Mouse (Mus musculus) olfactory bulb, adult 2 months (tissue): Measurements from ENCODE around the gene Atg16l1. TPM values are rescaled to one million over a fixed set of nuclear protein-coding genes. Genes with fewer than 3 reads are reported as not detected.

ENCODE experiments used
- H3K27ac ChIP-seq: fragments of 200-500 bp; 2 replicates; pipeline ENCODE4 v1.5.1; 2012; ENCODE audit warnings: low read depth, low read length; ENCODE audit not compliant: insufficient read depth
- H3K4me1 ChIP-seq: fragments of 200-500 bp; 2 replicates; pipeline ENCODE4 v1.6.1; 2012; ENCODE audit warnings: low read length; ENCODE audit not compliant: control insufficient read depth, insufficient read depth
- H3K4me3 ChIP-seq: fragments of 200-500 bp; 2 replicates; pipeline ENCODE4 v1.5.1; 2012; ENCODE audit warnings: mild to moderate bottlenecking, low read depth, low read length, moderate library complexity; ENCODE audit not compliant: insufficient read depth
- CTCF ChIP-seq: fragments of 200-500 bp; IDR thresholded peaks from 2 replicates; pipeline ENCODE4 v1.5.1; 2012; ENCODE audit warnings: low read depth, mild to moderate bottlenecking, low read length, moderate library complexity; ENCODE audit not compliant: insufficient read depth
- POLR2A ChIP-seq: fragments of 200-500 bp; IDR thresholded peaks from 2 replicates; pipeline ENCODE4 v1.6.1; 2012; ENCODE audit warnings: mild to moderate bottlenecking, low read depth, low read length, moderate library complexity; ENCODE audit not compliant: insufficient read depth
- WGBS: fragments of 180-500 bp; shearing (Covaris S2); methylation state at CpG from one replicate; pipeline ENCODE4 v1.1.7; 2018; 5-methylcytosine and 5-hydroxymethylcytosine counted together
- polyA plus RNA-seq: library from polyadenylated mRNA; stranded (reverse); fragments of >200 nt; gene quantifications from 2 replicates; pipeline ENCODE4 v1.2.4, GENCODE M21; 2012; ENCODE audit warnings: low replicate concordance; ENCODE audit not compliant: missing spikeins, insufficient read depth, insufficient read length

Atg16l1 gene
- polyA plus RNA-seq, 1 experiment: not detected

GRCm38 (mm10) chr1:87789665-87790064 is 34.0 kb downstream of the Atg16l1 start:
- H3K4me1 ChIP-seq: peaks cover 13% of the 10 kb centered on the region
- TF ChIP-seq CTCF (no peak), POLR2A (no peak)
- WGBS: 90% methylated on average over 8 of the region's 8 CpGs
- no peak overlapping the region for H3K27ac ChIP-seq
- H3K4me3 ChIP-seq: no peak overlapping the region

GRCm38 (mm10) chr1:87792438-87793137 is 36.9 kb downstream of the Atg16l1 start:
- Histone ChIP-seq H3K27ac (no peak overlapping the region), H3K4me1 (peaks cover 5% of the 10 kb centered on the region; the same call in 1 of the 2 replicates), H3K4me3 (no peak overlapping the region)
- WGBS: 38% methylated on average over 4 of the region's 4 CpGs
- TF ChIP-seq POLR2A: no peak
- no peak for TF ChIP-seq CTCF

GRCm38 (mm10) chr1:87793138-87793449 is 37.4 kb downstream of the Atg16l1 start:
- Histone ChIP-seq H3K4me3 (no peak overlapping the region), H3K4me1 (peaks cover 5% of the 10 kb centered on the region; the same call in 1 of the 2 replicates), H3K27ac (no peak overlapping the region)
- 73% methylated on average over 6 of the region's 6 CpGs for WGBS
- TF ChIP-seq CTCF: no peak
- TF ChIP-seq POLR2A: no peak

GRCm38 (mm10) chr1:87797702-87798101 is 42.0 kb downstream of the Atg16l1 start:
- H3K27ac ChIP-seq: no peak overlapping the region
- WGBS: 90% methylated on average over 1 of the region's 1 CpGs
- no peak overlapping the region for H3K4me3 ChIP-seq
- TF ChIP-seq CTCF: no peak
- TF ChIP-seq POLR2A: no peak
- no peaks in the 10 kb centered on the region for H3K4me1 ChIP-seq

- TF ChIP-seq CTCF: no peak
- no peak for TF ChIP-seq POLR2A
- Histone ChIP-seq H3K27ac (no peak overlapping the region), H3K4me1 (no peaks in the 10 kb centered on the region), H3K4me3 (no peak overlapping the region)
- WGBS: 62% methylated on average over 2 of the region's 2 CpGs
Observed at GRCm38 (mm10) chr1:87798306-87798705, 42.6 kb downstream of the Atg16l1 start.

- no peak for TF ChIP-seq POLR2A
- TF ChIP-seq CTCF: no peak
- H3K27ac ChIP-seq: no peak within 1 kb of the TSS
- 76% methylated on average over 6 of the region's 6 CpGs for WGBS
- H3K4me3 ChIP-seq: no peak within 1 kb of the TSS
- H3K4me1 ChIP-seq: no peaks in the 10 kb centered on the region
Observed at GRCm38 (mm10) chr1:87803576-87803975, 47.9 kb downstream of the Atg16l1 start, which contains the start of gene Sag. TSS of gene Sag (plus strand) at chr1:87803680.

GRCm38 (mm10) chr1:87807751-87808150 is 52.1 kb downstream of the Atg16l1 start:
- peaks cover 8% of the 10 kb centered on the region for H3K4me1 ChIP-seq
- TF ChIP-seq POLR2A: no peak
- no peak for TF ChIP-seq CTCF

GRCm38 (mm10) chr1:87811391-87811790 is 55.7 kb downstream of the Atg16l1 start:
- H3K27ac ChIP-seq: peak overlapping the region; percentile 4; the same call in 1 of the 2 replicates
- TF ChIP-seq CTCF (no peak), POLR2A (no peak)
- 44% methylated on average over 7 of the region's 7 CpGs for WGBS
- H3K4me3 ChIP-seq: no peak overlapping the region
- peaks cover 26% of the 10 kb centered on the region for H3K4me1 ChIP-seq

More at GRCm38 (mm10) chr1:87807751-87808150, 52.1 kb downstream of the Atg16l1 start:
- H3K27ac ChIP-seq: no peak overlapping the region
- WGBS: 100% methylated on average over 1 of the region's 1 CpGs
- no peak overlapping the region for H3K4me3 ChIP-seq

GRCm38 (mm10) chr1:87812061-87812460 is 56.4 kb downstream of the Atg16l1 start:
- peaks cover 26% of the 10 kb centered on the region for H3K4me1 ChIP-seq
- no peak for TF ChIP-seq POLR2A
- TF ChIP-seq CTCF: no peak
- no peak overlapping the region for H3K4me3 ChIP-seq
- H3K27ac ChIP-seq: peak overlapping the region; percentile 81
- 47% methylated on average over 10 of the region's 10 CpGs for WGBS

GRCm38 (mm10) chr1:87813155-87813554 is 57.5 kb downstream of the Atg16l1 start:
- WGBS: 23% methylated on average over 6 of the region's 6 CpGs

More at GRCm38 (mm10) chr1:87813155-87813554, 57.5 kb downstream of the Atg16l1 start:
- TF ChIP-seq POLR2A: no peak
- TF ChIP-seq CTCF: no peak
- Histone ChIP-seq H3K4me3 (no peak overlapping the region), H3K27ac (peak overlapping the region; percentile 81), H3K4me1 (peaks cover 26% of the 10 kb centered on the region)
